Mouse (Mus musculus) adrenal gland (tissue): ENCODE data around the gene Notch1.

Experiments
- intact Hi-C: fragments of 180-260 bp; cut with DNase I; formaldehyde crosslinking; loops from one replicate; pipeline ENCODE4 v1.15.1; 2025

Notch1 gene

GRCm38 (mm10) chr2:26482824-26483223 lies 33.6 kb downstream of the Notch1 start:
- intact Hi-C loops = no loop called here

GRCm38 (mm10) chr2:26481724-26482495 lies 34.6 kb downstream of the Notch1 start:
- intact Hi-C loops = no loop called here

DNA sequence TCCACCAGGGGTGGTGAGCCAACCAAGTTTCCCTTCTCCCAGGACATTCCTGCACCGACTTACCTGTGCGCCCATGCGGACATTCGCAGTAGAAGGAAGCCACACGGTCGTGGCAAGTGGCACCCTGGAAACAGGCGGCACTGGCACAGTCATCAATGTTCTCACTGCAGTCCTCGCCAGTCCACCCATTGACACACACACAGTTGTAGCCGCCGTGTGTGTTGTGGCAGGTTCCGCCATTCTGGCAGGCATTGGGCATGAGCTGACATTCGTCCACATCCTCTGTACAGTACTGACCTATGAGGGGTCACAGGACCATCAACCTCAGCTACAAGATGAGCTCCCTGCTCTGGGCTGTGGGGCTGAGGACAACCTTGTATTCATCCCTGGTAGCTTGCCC lies 35.6 kb downstream of the Notch1 start:
- intact Hi-C loops = no loop called here

GRCm38 (mm10) chr2:26478685-26479205 lies 37.7 kb downstream of the Notch1 start:
- intact Hi-C loops = no loop called here

DNA sequence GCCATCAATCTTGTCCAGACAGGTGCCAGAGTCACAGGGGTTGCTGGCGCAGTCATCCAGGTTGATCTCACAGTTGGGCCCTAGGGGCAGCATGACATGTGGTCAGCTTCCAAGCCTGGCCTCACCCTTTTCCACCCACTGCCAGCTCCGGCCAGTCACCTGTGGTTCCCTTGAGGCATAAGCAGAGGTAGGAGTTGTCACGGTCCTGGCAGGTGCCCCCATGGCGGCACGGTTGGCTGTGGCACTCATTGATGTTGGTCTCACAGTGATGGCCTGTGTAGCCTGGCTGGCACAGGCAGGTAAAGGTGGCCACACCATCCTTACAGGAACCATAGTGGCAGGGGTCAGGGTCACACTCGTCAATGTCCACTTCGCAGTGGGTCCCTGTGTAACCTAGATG lies 38.6 kb downstream of the Notch1 start:
- intact Hi-C loops = no loop called here

GRCm38 (mm10) chr2:26475505-26476430 lies 40.7 kb downstream of the Notch1 start:
- intact Hi-C loops = no loop called here

DNA sequence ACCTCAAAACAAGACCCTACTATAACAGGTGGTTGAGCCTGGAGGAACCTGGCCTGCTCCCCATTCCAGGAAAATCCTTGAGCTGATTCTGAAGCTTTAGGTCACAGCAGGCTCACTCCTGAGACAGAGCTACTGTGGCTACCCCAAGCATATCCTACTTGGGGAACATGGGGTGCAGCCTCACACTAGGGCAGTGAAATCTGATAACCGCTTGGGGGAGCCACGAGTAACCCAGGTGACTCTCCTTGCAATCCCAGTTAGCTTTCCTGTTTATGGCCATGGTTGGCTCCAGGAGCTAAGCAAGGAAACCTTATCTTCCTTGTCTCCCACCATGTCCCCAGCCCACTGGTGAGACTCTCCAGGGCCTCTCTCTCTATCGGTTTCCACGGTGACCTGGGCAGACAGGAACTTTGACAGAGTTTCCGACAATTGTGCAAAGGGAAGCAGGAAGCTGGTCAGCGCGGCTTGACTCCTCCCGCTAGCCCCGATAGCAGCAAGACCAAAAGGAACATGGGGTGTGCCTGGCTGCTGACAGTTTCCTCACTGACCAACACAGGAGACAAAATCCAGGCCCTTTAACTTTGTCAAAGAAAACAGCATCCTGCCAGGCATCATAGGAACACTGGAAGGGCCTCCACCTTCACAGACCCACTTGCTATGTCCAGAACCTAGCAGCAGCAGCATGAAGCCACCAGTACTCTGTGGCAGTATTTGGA lies 41.5 kb downstream of the Notch1 start:
- intact Hi-C loops = no loop called here

GRCm38 (mm10) chr2:26472312-26473090 lies 44.0 kb downstream of the Notch1 start:
- intact Hi-C loops = no loop called here

GRCm38 (mm10) chr2:26471652-26472285 lies 44.7 kb downstream of the Notch1 start:
- intact Hi-C loops = no loop called here

DNA sequence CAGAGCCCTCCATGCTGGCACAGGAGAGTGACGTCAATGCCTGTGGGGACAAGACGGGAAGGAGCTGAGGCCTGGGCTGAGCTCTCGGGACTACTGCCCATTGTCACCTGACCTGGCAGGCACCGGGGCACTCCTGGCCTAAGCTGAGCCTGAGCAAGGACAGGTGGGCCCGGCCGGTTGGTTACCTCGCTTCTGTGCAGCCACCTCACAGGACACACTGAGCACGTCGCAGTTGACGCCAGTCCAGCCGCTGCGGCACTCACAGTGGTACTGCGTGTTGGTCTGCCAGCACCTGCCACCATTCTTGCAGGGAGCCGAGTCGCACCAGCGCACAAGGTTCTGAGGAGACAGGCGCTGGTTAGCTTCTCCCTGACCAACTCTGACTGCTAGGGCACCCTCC lies 45.5 kb downstream of the Notch1 start:
- intact Hi-C loops = no loop called here

- intact Hi-C loops = no loop called here
Observed at GRCm38 (mm10) chr2:26468376-26468775, 48.1 kb downstream of the Notch1 start.

DNA sequence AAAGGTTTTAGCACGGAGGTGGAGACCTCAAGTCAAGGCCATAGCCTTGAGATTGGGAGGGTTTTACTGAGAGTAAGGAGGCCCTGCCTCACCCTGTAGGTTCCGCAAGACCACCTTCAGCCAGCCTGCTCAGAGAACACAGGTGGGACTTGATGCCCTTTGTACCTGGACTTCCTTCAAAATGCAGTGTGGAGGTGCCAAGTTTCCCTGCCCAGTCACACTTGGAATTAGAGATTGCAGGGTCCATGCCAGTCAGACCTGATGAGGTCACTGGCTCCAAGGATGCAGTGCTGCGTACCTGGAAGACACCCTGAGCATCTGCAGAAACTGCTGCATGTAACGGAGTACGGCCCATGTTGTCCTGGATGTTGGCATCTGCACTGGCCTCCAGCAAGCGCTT lies 53.1 kb downstream of the Notch1 start:
- intact Hi-C loops = no loop called here

GRCm38 (mm10) chr2:26462980-26463379 lies 53.5 kb downstream of the Notch1 start:
- intact Hi-C loops = no loop called here

GRCm38 (mm10) chr2:26461667-26462066 lies 54.8 kb downstream of the Notch1 start:
- intact Hi-C loops = no loop called here

DNA sequence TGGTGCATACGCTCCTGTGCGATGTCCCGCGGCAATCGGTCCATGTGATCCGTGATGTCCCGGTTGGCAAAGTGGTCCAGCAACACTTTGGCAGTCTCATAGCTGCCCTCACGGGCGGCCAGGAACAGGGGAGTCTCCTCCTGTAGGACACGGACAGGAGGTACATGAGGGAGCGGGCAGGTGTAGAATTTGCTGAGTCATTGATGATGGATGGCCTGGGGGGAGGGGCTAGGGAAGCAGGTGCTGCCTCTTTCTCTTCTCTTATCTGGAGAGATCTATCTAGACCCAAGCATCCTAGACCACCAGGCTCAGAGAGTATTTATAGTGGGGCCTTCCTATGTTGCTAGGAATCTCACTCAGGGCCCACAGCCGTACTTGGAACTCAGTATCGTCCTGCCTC lies 55.6 kb downstream of the Notch1 start:
- intact Hi-C loops = no loop called here

DNA sequence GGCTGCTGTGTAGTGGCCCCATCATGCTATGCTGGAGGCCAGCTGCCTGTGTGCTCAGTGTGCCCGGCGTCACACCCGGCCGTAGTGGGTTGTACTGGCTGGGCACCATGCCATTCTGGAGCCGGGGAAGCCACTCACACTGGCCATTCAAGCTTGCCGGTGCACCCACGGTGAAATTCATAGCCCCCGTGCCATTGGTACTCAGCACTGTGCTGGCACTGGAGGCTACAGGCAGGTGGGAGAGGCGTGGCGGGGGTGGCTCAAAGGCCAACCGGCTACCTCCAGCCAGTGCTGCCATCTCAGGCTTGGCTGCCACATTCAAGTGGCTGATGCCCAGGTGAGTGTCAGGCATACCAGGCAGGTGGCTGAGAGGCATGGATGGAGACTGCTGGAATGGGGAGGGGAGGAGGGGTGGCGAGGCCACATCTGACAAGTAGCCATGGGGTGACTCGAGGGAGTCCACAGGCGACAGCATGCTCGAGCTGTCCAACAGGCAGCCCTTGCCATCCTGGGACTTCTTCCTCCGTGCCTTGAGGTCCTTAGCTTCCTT lies 56.3 kb downstream of the Notch1 start:
- intact Hi-C loops = no loop called here

DNA sequence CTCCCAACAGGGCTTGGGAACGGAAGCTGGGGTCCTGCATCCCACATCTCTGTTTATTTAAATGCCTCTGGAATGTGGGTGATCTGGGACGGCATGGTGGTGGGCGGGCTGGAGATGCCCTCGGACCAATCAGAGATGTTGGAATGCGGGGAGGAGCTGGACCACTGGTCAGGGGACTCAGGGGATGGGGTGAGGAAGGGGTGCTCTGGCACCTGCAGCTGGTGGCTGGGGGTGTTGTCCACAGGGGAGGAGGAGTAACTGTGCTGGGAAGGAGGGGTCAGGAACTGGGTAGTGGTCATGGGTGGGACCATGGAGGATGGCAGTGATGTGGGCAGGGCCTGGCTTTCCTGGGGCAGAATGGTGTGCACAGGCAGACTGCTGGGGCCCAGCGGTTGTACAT lies 57.0 kb downstream of the Notch1 start:
- intact Hi-C loops = no loop called here

DNA sequence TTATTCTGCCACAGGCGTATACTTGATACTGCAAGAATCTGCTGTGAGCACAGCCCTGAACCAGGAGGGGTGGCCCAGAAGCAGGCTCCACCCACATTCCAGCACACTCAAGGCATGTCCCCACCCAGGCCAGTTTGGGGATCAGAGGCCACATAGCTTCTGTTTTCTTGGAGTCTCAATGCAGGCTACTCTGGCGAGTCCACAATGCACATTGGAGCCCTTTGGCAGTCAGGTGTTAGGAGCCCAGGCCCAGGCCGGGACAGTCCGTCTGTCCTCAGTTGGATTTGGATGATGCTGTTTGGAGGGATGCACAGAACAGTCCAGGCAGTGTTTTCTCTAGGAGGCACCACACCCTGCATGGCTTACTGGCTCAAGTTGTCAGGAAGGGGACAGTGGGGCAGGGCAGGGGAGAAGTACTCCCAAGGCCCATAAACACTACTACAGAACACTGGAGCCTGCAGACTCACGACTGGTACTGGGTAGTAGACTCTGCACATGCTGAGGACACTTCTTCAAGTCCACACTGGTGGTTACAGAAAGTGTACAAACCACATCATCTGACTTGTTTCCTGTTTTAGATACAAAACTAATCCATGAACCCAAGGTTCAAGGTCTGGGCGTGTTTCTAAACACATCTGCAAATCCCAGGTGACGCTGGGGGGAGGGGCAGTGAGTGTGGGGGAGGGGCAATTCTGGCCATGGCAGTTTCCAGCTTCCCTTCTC lies 57.9 kb downstream of the Notch1 start:
- intact Hi-C loops = no loop called here
